Mouse (Mus musculus) embryonic facial prominence, embryonic 12.5 days (tissue): ENCODE data around the gene Map7d2. TPM values are rescaled to one million over a fixed set of nuclear protein-coding genes. Genes with fewer than 3 reads are reported as not detected.
"Not testable (repeated sequence)": the region's sequence is repeated elsewhere in the genome, so short reads cannot be mapped to it uniquely, and the experiment has no call there.

Source experiments
- ATAC-seq: fragments of 200-750 bp; cut with Nextera tagmentation; 2 replicates; pipeline ENCODE4 v1.8.0; 2017; ENCODE audit not compliant: insufficient number of reproducible peaks, insufficient read depth, low FRiP score, low TSS enrichment
- H3K27ac ChIP-seq: fragments of 300-500 bp; sonication (generic); 2 replicates; pipeline ENCODE4 v1.5.1; 2016; ENCODE audit warnings: mild to moderate bottlenecking
- H3K27me3 ChIP-seq: fragments of 300-500 bp; sonication (generic); 2 replicates; pipeline ENCODE4 v1.6.1; 2016; ENCODE audit warnings: mild to moderate bottlenecking, moderate library complexity
- H3K36me3 ChIP-seq: fragments of 300-500 bp; sonication (generic); 2 replicates; pipeline ENCODE4 v1.6.1; 2016; ENCODE audit warnings: mild to moderate bottlenecking
- H3K4me1 ChIP-seq: fragments of 300-500 bp; sonication (generic); 2 replicates; pipeline ENCODE4 v1.6.1; 2016
- H3K4me2 ChIP-seq: fragments of 300-500 bp; sonication (generic); replicated peaks from 2 replicates; pipeline ENCODE4 v1.6.1; 2016; ENCODE audit warnings: mild to moderate bottlenecking, moderate library complexity
- H3K4me3 ChIP-seq: fragments of 300-500 bp; sonication (generic); 2 replicates; pipeline ENCODE4 v1.5.1; 2016; ENCODE audit warnings: mild to moderate bottlenecking
- H3K9ac ChIP-seq: fragments of 300-500 bp; sonication (generic); 2 replicates; pipeline ENCODE4 v1.6.1; 2016; ENCODE audit warnings: mild to moderate bottlenecking, moderate library complexity
- H3K9me3 ChIP-seq: fragments of 300-500 bp; sonication (generic); 2 replicates; pipeline ENCODE4 v1.6.1; 2016; ENCODE audit warnings: mild to moderate bottlenecking, moderate library complexity
- WGBS: fragments of 180-500 bp; shearing (Covaris S2); methylation state at CpG from one replicate; pipeline ENCODE4 v1.1.7; 2016; 5-methylcytosine and 5-hydroxymethylcytosine counted together
- polyA plus RNA-seq: library from polyadenylated mRNA; unstranded; fragments of >200 nt; fragmentation: Nextera tagmentation; extraction: Ambion mirVana; gene quantifications from 2 replicates; pipeline ENCODE4 v1.2.1, GENCODE M21; 2016

The Map7d2 gene
- polyA plus RNA-seq = 5.9 and 6.7 TPM in 2 replicates

GRCm38 (mm10) chrX:159414130-159414828 lies at the start of gene Map7d2:
Gene Map7d2, plus strand, starts transcription at chrX:159414572.
- Histone ChIP-seq H3K9me3 (no peaks in the 10 kb centered on the region), H3K27me3 (peaks cover 36% of the 10 kb centered on the region), H3K27ac (no peak within 1 kb of the TSS), H3K4me1 (no peaks in the 10 kb centered on the region), H3K36me3 (no peaks in the 10 kb centered on the region), H3K4me2 (peak within 1 kb of the TSS; percentile 88), H3K9ac (peak within 1 kb of the TSS; percentile 42; the same call in 1 of the 2 replicates), H3K4me3 (peak within 1 kb of the TSS; percentile 52)
- WGBS = 31% methylated on average over 50 of the region's 83 CpGs
- peak; percentile 67; the same call in 1 of the 2 replicates for ATAC-seq

- 24% methylated on average over 58 of the region's 76 CpGs for WGBS
- Histone ChIP-seq H3K4me3 (peak within 1 kb of the TSS; percentile 61), H3K4me2 (peak within 1 kb of the TSS; percentile 48), H3K27ac (peak within 1 kb of the TSS; percentile 63; the same call in 1 of the 2 replicates), H3K4me1 (no peaks in the 10 kb centered on the region), H3K36me3 (no peaks in the 10 kb centered on the region), H3K9me3 (no peaks in the 10 kb centered on the region), H3K9ac (peak within 1 kb of the TSS; percentile 60), H3K27me3 (0 out of 2 replicates have a peak, but pooled peaks cover 3% of the 10 kb centered on the region)
- peak; percentile 97 for ATAC-seq
These were observed 42.3 kb upstream of the Map7d2 start, which contains the start of gene Eif1ax for GRCm38 (mm10) chrX:159371831-159372752. Gene Eif1ax, plus strand, starts transcription at chrX:159372178.

DNA sequence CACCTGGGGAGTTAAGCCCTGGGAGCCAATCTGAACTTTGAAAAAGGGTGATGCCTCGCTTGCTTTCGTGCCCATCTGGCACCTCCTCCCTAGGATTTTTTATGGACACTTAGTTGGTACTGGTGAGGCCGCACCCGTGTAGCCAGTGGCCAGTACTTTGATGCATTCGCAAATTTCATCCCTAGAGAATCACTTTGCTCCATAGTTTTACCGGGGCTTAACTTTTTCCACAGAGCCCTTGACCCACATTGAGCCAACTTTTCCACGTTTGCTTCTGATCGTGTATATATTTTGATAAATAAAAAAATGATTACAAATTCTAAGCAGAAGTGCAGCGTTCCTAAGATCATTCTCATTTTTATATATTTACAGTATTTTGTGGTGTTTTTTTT lies 41.6 kb upstream of the Map7d2 start:
- H3K4me2 ChIP-seq = peak overlapping the region; percentile 48
- peak overlapping the region; percentile 61 for H3K4me3 ChIP-seq
- no peaks in the 10 kb centered on the region for H3K4me1 ChIP-seq
- 17% methylated on average over 9 of the region's 9 CpGs for WGBS
- no peak for ATAC-seq
- peaks cover 2% of the 10 kb centered on the region; the same call in 1 of the 2 replicates for H3K36me3 ChIP-seq
- H3K9ac ChIP-seq = peak overlapping the region; percentile 60
- 0 out of 2 replicates have a peak, but pooled peaks cover 3% of the 10 kb centered on the region for H3K27me3 ChIP-seq
- no peaks in the 10 kb centered on the region for H3K9me3 ChIP-seq
- H3K27ac ChIP-seq = peak overlapping the region; percentile 63; the same call in 1 of the 2 replicates

DNA sequence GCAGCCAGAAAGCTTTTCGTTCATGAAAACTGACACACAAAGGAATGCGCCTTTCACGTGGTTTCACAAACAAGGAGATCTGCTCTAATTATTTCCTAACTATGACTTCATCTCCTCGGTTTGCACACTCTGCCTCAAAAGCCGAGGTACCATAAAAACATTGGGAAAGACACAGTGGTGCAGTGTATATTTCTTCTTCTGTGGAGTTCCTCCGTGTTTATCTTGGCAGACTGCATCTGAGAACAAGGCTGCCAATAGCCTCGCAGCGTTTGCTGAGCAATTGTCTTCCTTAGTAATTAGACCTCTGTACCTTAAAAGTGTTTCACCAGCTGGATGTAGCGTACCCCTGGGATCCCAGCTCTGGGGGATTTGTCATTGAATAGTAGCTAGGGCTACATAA lies 27.3 kb upstream of the Map7d2 start:
- no peaks in the 10 kb centered on the region for H3K9me3 ChIP-seq
- H3K36me3 ChIP-seq = no peaks in the 10 kb centered on the region
- no peak overlapping the region for H3K4me2 ChIP-seq
- H3K27ac ChIP-seq = no peak overlapping the region
- no peaks in the 10 kb centered on the region for H3K4me1 ChIP-seq
- no peak overlapping the region for H3K4me3 ChIP-seq
- 77% methylated on average over 9 of the region's 9 CpGs for WGBS
- H3K9ac ChIP-seq = no peak overlapping the region
- H3K27me3 ChIP-seq = no peaks in the 10 kb centered on the region
- no peak for ATAC-seq

GRCm38 (mm10) chrX:159388953-159389352 lies 25.4 kb upstream of the Map7d2 start:
- Histone ChIP-seq H3K36me3 (no peaks in the 10 kb centered on the region), H3K9ac (no peak overlapping the region), H3K27ac (no peak overlapping the region), H3K27me3 (no peaks in the 10 kb centered on the region), H3K4me3 (no peak overlapping the region), H3K9me3 (no peaks in the 10 kb centered on the region), H3K4me2 (no peak overlapping the region), H3K4me1 (no peaks in the 10 kb centered on the region)
- ATAC-seq = no peak

DNA sequence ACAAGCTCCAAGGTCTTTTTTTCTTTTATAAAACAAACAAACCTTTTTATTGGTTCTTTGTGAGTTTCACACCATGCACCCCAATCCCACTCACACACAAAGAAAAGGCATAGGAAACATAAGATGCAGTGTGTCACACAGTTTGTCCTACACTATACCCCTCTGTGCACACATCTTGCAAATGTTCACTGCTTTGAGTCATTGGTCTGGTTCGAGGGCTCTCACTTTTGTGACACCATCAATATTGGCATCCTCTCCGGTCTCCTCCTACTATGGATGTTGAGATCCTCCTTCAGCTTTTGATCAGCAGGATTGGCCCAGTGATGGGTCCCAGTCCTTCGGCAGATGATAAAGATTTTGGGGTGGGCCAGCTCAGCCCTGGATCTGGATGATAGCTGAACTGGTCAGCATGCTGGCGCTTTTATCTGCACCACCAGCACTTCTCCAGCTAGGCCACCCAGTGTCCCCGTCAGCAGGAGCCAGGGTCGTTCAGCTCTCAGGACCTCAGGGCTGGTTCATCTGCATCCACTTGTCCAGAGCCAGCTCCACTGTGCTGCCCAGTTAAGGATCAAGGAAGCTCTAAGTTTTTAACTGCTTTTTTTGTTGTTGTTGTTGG lies 23.9 kb upstream of the Map7d2 start:
- Histone ChIP-seq H3K27ac (no peak overlapping the region), H3K9ac (no peak overlapping the region), H3K36me3 (no peaks in the 10 kb centered on the region), H3K4me3 (no peak overlapping the region), H3K9me3 (no peaks in the 10 kb centered on the region), H3K27me3 (no peaks in the 10 kb centered on the region), H3K4me1 (no peaks in the 10 kb centered on the region), H3K4me2 (no peak overlapping the region)
- ATAC-seq = no peak
- WGBS = 80% methylated on average over 6 of the region's 6 CpGs

- ATAC-seq = no peak
These were observed 23.1 kb upstream of the Map7d2 start for GRCm38 (mm10) chrX:159391239-159391638.

GRCm38 (mm10) chrX:159409253-159409652 lies 5.1 kb upstream of the Map7d2 start:
- no peak for ATAC-seq
- Histone ChIP-seq H3K9me3 (no peaks in the 10 kb centered on the region), H3K27me3 (peaks cover 12% of the 10 kb centered on the region), H3K4me3 (no peak overlapping the region), H3K4me1 (no peaks in the 10 kb centered on the region), H3K4me2 (no peak overlapping the region), H3K36me3 (no peaks in the 10 kb centered on the region), H3K9ac (no peak overlapping the region), H3K27ac (no peak overlapping the region)
- 39% methylated on average over 4 of the region's 4 CpGs for WGBS

More at GRCm38 (mm10) chrX:159391239-159391638, 23.1 kb upstream of the Map7d2 start:
- WGBS = 81% methylated on average over 3 of the region's 3 CpGs
- H3K27me3 ChIP-seq = no peaks in the 10 kb centered on the region
- no peaks in the 10 kb centered on the region for H3K9me3 ChIP-seq
- H3K4me2 ChIP-seq = no peak overlapping the region
- H3K27ac ChIP-seq = no peak overlapping the region
- no peaks in the 10 kb centered on the region for H3K36me3 ChIP-seq
- H3K4me1 ChIP-seq = no peaks in the 10 kb centered on the region
- H3K9ac ChIP-seq = no peak overlapping the region
- H3K4me3 ChIP-seq = no peak overlapping the region

- peaks cover 36% of the 10 kb centered on the region for H3K27me3 ChIP-seq
- no peak for ATAC-seq
- WGBS = 13% methylated on average over 49 of the region's 65 CpGs
- H3K9me3 ChIP-seq = no peaks in the 10 kb centered on the region
- peak overlapping the region; percentile 88 for H3K4me2 ChIP-seq
- peak overlapping the region; percentile 52 for H3K4me3 ChIP-seq
- peak overlapping the region; percentile 42; the same call in 1 of the 2 replicates for H3K9ac ChIP-seq
- no peaks in the 10 kb centered on the region for H3K36me3 ChIP-seq
- no peak overlapping the region for H3K27ac ChIP-seq
- no peaks in the 10 kb centered on the region for H3K4me1 ChIP-seq
These were observed 679 bp downstream of the Map7d2 start for GRCm38 (mm10) chrX:159414829-159415673.

DNA sequence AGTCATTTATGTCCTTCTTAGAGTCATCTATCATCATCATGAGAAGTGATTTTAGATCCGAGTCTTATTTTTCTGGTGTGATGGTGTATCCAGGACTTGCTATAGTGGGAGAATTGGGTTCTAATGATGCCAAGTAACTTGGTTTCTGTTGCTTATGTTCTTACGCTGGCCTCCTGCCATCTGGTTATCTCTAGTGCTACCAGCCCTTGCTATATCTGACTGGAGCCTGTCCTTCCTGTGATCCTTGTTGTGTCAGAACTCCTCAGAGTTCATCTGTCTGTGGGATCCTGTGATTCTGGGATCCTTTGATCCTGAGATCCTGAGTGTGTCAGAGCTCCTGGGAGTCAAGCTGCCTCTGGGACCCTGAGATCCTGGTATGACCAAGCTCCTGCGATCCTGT lies 16.1 kb downstream of the Map7d2 start:
- H3K4me1 ChIP-seq, H3K9me3 ChIP-seq, H3K27ac ChIP-seq, ATAC-seq, H3K9ac ChIP-seq, H3K27me3 ChIP-seq, H3K4me3 ChIP-seq, H3K36me3 ChIP-seq, H3K4me2 ChIP-seq: not testable (repeated sequence)
- 91% methylated on average over 3 of the region's 3 CpGs for WGBS

DNA sequence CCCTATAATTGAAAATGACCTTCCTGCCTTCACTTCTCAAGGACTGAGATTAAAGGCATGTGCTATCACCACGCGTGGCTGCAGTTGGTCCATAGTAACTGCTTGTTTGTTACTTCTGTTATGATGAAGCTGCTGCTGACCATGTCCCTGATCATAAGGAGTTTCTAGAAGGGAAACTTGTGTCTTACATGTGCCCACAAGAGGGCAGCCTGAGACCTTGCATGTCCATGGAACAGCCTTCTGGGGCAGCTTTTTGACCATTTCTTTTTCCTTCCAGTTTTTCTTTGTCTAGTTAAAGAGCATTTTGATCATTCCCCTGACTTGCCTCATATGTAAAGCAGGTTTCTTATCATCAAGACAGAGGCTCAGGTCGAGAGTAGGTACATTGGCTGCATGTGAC lies 27.8 kb downstream of the Map7d2 start:
- no peak overlapping the region for H3K4me2 ChIP-seq
- no peaks in the 10 kb centered on the region for H3K4me1 ChIP-seq
- H3K27ac ChIP-seq = no peak overlapping the region
- H3K9ac ChIP-seq = no peak overlapping the region
- no peaks in the 10 kb centered on the region for H3K27me3 ChIP-seq
- 37% methylated on average over 3 of the region's 3 CpGs for WGBS
- ATAC-seq = no peak
- no peak overlapping the region for H3K4me3 ChIP-seq
- H3K9me3 ChIP-seq = no peaks in the 10 kb centered on the region
- no peaks in the 10 kb centered on the region for H3K36me3 ChIP-seq
